Mouse (Mus musculus) bone marrow, adult 2 months (tissue): ENCODE measurements around the gene Dnmt3b. TPM values are rescaled to one million over a fixed set of nuclear protein-coding genes. Genes with fewer than 3 reads are reported as not detected.

ENCODE experiments used
- H3K27ac ChIP-seq: fragments of 200-500 bp; 2 replicates; pipeline ENCODE4 v1.5.1; 2012; ENCODE audit warnings: low read depth, mild to moderate bottlenecking, control low read depth, inconsistent platforms, low read length; ENCODE audit not compliant: control insufficient read depth, poor library complexity, insufficient read depth
- H3K4me1 ChIP-seq: fragments of 200-500 bp; 2 replicates; pipeline ENCODE4 v1.6.1; 2011; ENCODE audit warnings: low read length; ENCODE audit not compliant: control insufficient read depth, insufficient read depth
- H3K4me3 ChIP-seq: fragments of 200-500 bp; replicated peaks from 2 replicates; pipeline ENCODE3; 2011; ENCODE audit warnings: mild to moderate bottlenecking, low read depth, low read length, control low read depth; ENCODE audit not compliant: control insufficient read depth
- CTCF ChIP-seq: fragments of 200-500 bp; IDR thresholded peaks from 2 replicates; pipeline ENCODE4 v1.5.1; 2011; ENCODE audit warnings: low read length, control low read depth; ENCODE audit not compliant: control insufficient read depth, insufficient read depth
- POLR2A ChIP-seq: fragments of 200-500 bp; IDR thresholded peaks from 2 replicates; pipeline ENCODE4 v1.6.1; 2011; ENCODE audit warnings: low read depth, mild to moderate bottlenecking, control low read depth, low read length, borderline replicate concordance; ENCODE audit not compliant: control insufficient read depth
- WGBS: fragments of 180-500 bp; shearing (Covaris S2); methylation state at CpG from one replicate; pipeline ENCODE4 v1.1.7; 2018; 5-methylcytosine and 5-hydroxymethylcytosine counted together
- polyA plus RNA-seq: library from polyadenylated mRNA; stranded (reverse); fragments of >200 nt; gene quantifications from 2 replicates; pipeline ENCODE4 v1.2.4, GENCODE M21; 2011; ENCODE audit warnings: low replicate concordance; ENCODE audit not compliant: missing spikeins, insufficient read depth, insufficient read length

Gene Dnmt3b
- polyA plus RNA-seq: 2.3 and 4.5 TPM in 2 replicates

GRCm38 (mm10) chr2:153649298-153650013 is at the start of gene Dnmt3b:
TSS of gene Dnmt3b (plus strand) at chr2:153649450.
- WGBS: 1% methylated on average over 91 of the region's 93 CpGs
- peak within 1 kb of the TSS; percentile 79 for H3K4me3 ChIP-seq
- TF ChIP-seq CTCF (no peak), POLR2A (peak; percentile 38; the same call in 1 of the 2 replicates)
- no peak within 1 kb of the TSS for H3K27ac ChIP-seq
- peaks cover 3% of the 10 kb centered on the region for H3K4me1 ChIP-seq

- H3K4me3 ChIP-seq: no peak overlapping the region
- 65% methylated on average over 6 of the region's 6 CpGs for WGBS
- no peaks in the 10 kb centered on the region for H3K4me1 ChIP-seq
- no peak overlapping the region for H3K27ac ChIP-seq
- no peak for TF ChIP-seq POLR2A
- no peak; the same call in 1 of the 2 replicates for TF ChIP-seq CTCF
Observed at GRCm38 (mm10) chr2:153600021-153600666, 49.1 kb upstream of the Dnmt3b start.

GRCm38 (mm10) chr2:153600667-153601648 is 48.3 kb upstream of the Dnmt3b start:
- Histone ChIP-seq H3K27ac (no peak overlapping the region), H3K4me3 (no peak overlapping the region), H3K4me1 (no peaks in the 10 kb centered on the region)
- WGBS: 64% methylated on average over 16 of the region's 16 CpGs
- TF ChIP-seq CTCF (no peak), POLR2A (no peak)

GRCm38 (mm10) chr2:153603724-153604123 is 45.5 kb upstream of the Dnmt3b start:
- H3K27ac ChIP-seq: no peak overlapping the region
- peaks cover 2% of the 10 kb centered on the region; the same call in 1 of the 2 replicates for H3K4me1 ChIP-seq
- no peak overlapping the region for H3K4me3 ChIP-seq
- no peak for TF ChIP-seq CTCF
- no peak for TF ChIP-seq POLR2A
- WGBS: 45% methylated on average over 4 of the region's 4 CpGs

GRCm38 (mm10) chr2:153606421-153606820 is 42.8 kb upstream of the Dnmt3b start:
- Histone ChIP-seq H3K27ac (no peak overlapping the region), H3K4me1 (peaks cover 4% of the 10 kb centered on the region; the same call in 1 of the 2 replicates), H3K4me3 (no peak overlapping the region)
- WGBS: 67% methylated on average over 3 of the region's 3 CpGs
- TF ChIP-seq POLR2A (no peak), CTCF (no peak)

GRCm38 (mm10) chr2:153607870-153608515 is 41.3 kb upstream of the Dnmt3b start:
- H3K4me1 ChIP-seq: peaks cover 4% of the 10 kb centered on the region; the same call in 1 of the 2 replicates
- H3K27ac ChIP-seq: peak overlapping the region; percentile 28
- no peak overlapping the region for H3K4me3 ChIP-seq
- 9% methylated on average over 13 of the region's 13 CpGs for WGBS
- TF ChIP-seq CTCF (no peak), POLR2A (peak; percentile 43; the same call in 1 of the 2 replicates)

GRCm38 (mm10) chr2:153609058-153609457 is 40.2 kb upstream of the Dnmt3b start:
- TF ChIP-seq POLR2A (no peak), CTCF (no peak)
- Histone ChIP-seq H3K4me3 (no peak overlapping the region), H3K4me1 (peaks cover 4% of the 10 kb centered on the region; the same call in 1 of the 2 replicates), H3K27ac (no peak overlapping the region)
- 70% methylated on average over 8 of the region's 8 CpGs for WGBS
